Mouse (Mus musculus): ENCODE data around the gene Palm.

Palm gene

GRCm38 (mm10) chr10:79822372-79822771 is 29.0 kb downstream of the Palm start:
- no peak for DNase-seq (ENCODE audit: extremely low read depth, low read depth)

- DNase-seq (ENCODE audit: extremely low read depth, low read depth): no peak
Measured at GRCm38 (mm10) chr10:79823011-79823410, 29.6 kb downstream of the Palm start.

GRCm38 (mm10) chr10:79824413-79824812 is 31.0 kb downstream of the Palm start:
- no peak for DNase-seq (ENCODE audit: extremely low read depth, low read depth)

GRCm38 (mm10) chr10:79831583-79831982 is 38.2 kb downstream of the Palm start:
- DNase-seq (ENCODE audit: extremely low read depth, low read depth): no peak

- no peak for DNase-seq (ENCODE audit: extremely low read depth, low read depth)
Measured at GRCm38 (mm10) chr10:79832026-79832785, 38.8 kb downstream of the Palm start.

- DNase-seq (ENCODE audit: extremely low read depth, low read depth): no peak
Measured at GRCm38 (mm10) chr10:79832786-79833181, 39.4 kb downstream of the Palm start.

GRCm38 (mm10) chr10:79834769-79835398 is 41.5 kb downstream of the Palm start:
- DNase-seq (ENCODE audit: extremely low read depth, low read depth): peak; percentile 44

- no peak for DNase-seq (ENCODE audit: extremely low read depth, low read depth)
Measured at GRCm38 (mm10) chr10:79836918-79837317, 43.5 kb downstream of the Palm start.

GRCm38 (mm10) chr10:79838151-79838550 is 44.8 kb downstream of the Palm start:
- DNase-seq (ENCODE audit: extremely low read depth, low read depth): no peak

- DNase-seq (ENCODE audit: extremely low read depth, low read depth): no peak
Measured at GRCm38 (mm10) chr10:79840091-79840490, 46.7 kb downstream of the Palm start.

- DNase-seq (ENCODE audit: extremely low read depth, low read depth): no peak
Measured at GRCm38 (mm10) chr10:79840644-79841551, 47.5 kb downstream of the Palm start.

GRCm38 (mm10) chr10:79842322-79842721 is 49.0 kb downstream of the Palm start:
- no peak for DNase-seq (ENCODE audit: extremely low read depth, low read depth)

GRCm38 (mm10) chr10:79843476-79843875 is 50.1 kb downstream of the Palm start:
- DNase-seq (ENCODE audit: extremely low read depth, low read depth): no peak

GRCm38 (mm10) chr10:79846553-79846952 is 53.2 kb downstream of the Palm start:
- no peak for DNase-seq (ENCODE audit: extremely low read depth, low read depth)

GRCm38 (mm10) chr10:79849941-79850628 is 56.7 kb downstream of the Palm start:
- DNase-seq (ENCODE audit: extremely low read depth, low read depth): no peak

- DNase-seq (ENCODE audit: extremely low read depth, low read depth): no peak
Measured at GRCm38 (mm10) chr10:79851653-79852052, 58.3 kb downstream of the Palm start.

GRCm38 (mm10) chr10:79852107-79852789 is 58.9 kb downstream of the Palm start:
- no peak for DNase-seq (ENCODE audit: extremely low read depth, low read depth)

GRCm38 (mm10) chr10:79852827-79853226 is 59.5 kb downstream of the Palm start:
- no peak for DNase-seq (ENCODE audit: extremely low read depth, low read depth)

- DNase-seq (ENCODE audit: extremely low read depth, low read depth): no peak
Measured at GRCm38 (mm10) chr10:79853392-79853791, 60.0 kb downstream of the Palm start.

- DNase-seq (ENCODE audit: extremely low read depth, low read depth): peak; percentile 98
Measured at GRCm38 (mm10) chr10:79853860-79854795, 60.8 kb downstream of the Palm start, which contains the start of gene Ptbp1. Gene Ptbp1, plus strand, starts transcription at chr10:79854427.
